Mouse (Mus musculus) MEL (cell line): ENCODE results near the gene Ubfd1.

Experiments used
- CTCF ChIP-seq, 3 experiments: IDR thresholded peaks in 2 of 3; conservative IDR thresholded peaks in 1 of 3; 2 replicates each; pipeline ENCODE4 v1.5.1; 2011 to 2012; ENCODE audit warnings: low read length in 3 of 3, low read depth in 2 of 3, mild to moderate bottlenecking in 2 of 3, improper control_type of control experiment in 1 of 3, inconsistent platforms in 1 of 3, mixed read lengths in 1 of 3, moderate library complexity in 1 of 3; ENCODE audit not compliant: control insufficient read depth in 1 of 3, insufficient read depth in 1 of 3, poor library complexity in 1 of 3, severe bottlenecking in 1 of 3
- E2F4 ChIP-seq: IDR thresholded peaks from 2 replicates; pipeline ENCODE4 v1.6.1; 2011; ENCODE audit warnings: low read depth, low read length, improper control_type of control experiment, borderline replicate concordance
- ELF1 ChIP-seq: IDR thresholded peaks from 2 replicates; pipeline ENCODE4 v1.6.1; 2014; ENCODE audit warnings: low read depth, mild to moderate bottlenecking, inconsistent platforms, low read length, improper control_type of control experiment, moderate library complexity
- EP300 ChIP-seq, 2 experiments: IDR thresholded peaks; 2 replicates each; pipeline ENCODE4 v1.6.1; 2011; ENCODE audit warnings: improper control_type of control experiment in 2 of 2, low read length in 2 of 2, low read depth in 1 of 2, mild to moderate bottlenecking in 1 of 2
- GATA1 ChIP-seq: IDR thresholded peaks from 2 replicates; pipeline ENCODE4 v1.6.1; 2011; ENCODE audit warnings: low read depth, low read length, improper control_type of control experiment
- HCFC1 ChIP-seq: IDR thresholded peaks from 2 replicates; pipeline ENCODE4 v1.6.1; 2012; ENCODE audit warnings: low read depth, mild to moderate bottlenecking, inconsistent platforms, low read length, improper control_type of control experiment, moderate library complexity
- JUND ChIP-seq: IDR thresholded peaks from 2 replicates; pipeline ENCODE4 v1.6.1; 2011; ENCODE audit warnings: low read depth, mild to moderate bottlenecking, improper control_type of control experiment, low read length
- MAX ChIP-seq: IDR thresholded peaks from 2 replicates; pipeline ENCODE4 v1.6.1; 2011; ENCODE audit warnings: low read length, improper control_type of control experiment
- MYB ChIP-seq: IDR thresholded peaks from 2 replicates; pipeline ENCODE4 v1.6.1; 2011; ENCODE audit warnings: mild to moderate bottlenecking, low read depth, low read length, improper control_type of control experiment
- NELFE ChIP-seq: IDR thresholded peaks from 2 replicates; pipeline ENCODE4 v1.6.1; 2011; ENCODE audit warnings: low read depth, low read length, improper control_type of control experiment
- TAL1 ChIP-seq: IDR thresholded peaks from 2 replicates; pipeline ENCODE4 v1.6.1; 2012; ENCODE audit warnings: mild to moderate bottlenecking, inconsistent platforms, low read length, moderate library complexity, mixed read lengths
- USF2 ChIP-seq, 2 experiments: IDR thresholded peaks; 2 replicates each; pipeline ENCODE4 v1.6.1; 2011 to 2012; ENCODE audit warnings: improper control_type of control experiment in 2 of 2, low read length in 2 of 2, borderline replicate concordance in 1 of 2, inconsistent platforms in 1 of 2, low read depth in 1 of 2, mild to moderate bottlenecking in 1 of 2; ENCODE audit not compliant: insufficient read depth in 1 of 2
- ZKSCAN1 ChIP-seq: IDR thresholded peaks from 2 replicates; pipeline ENCODE4 v1.6.1; 2012; ENCODE audit warnings: low read depth, mild to moderate bottlenecking, inconsistent platforms, low read length, improper control_type of control experiment, moderate library complexity
- ZMIZ1 ChIP-seq: IDR thresholded peaks from 2 replicates; pipeline ENCODE4 v1.6.1; 2012; ENCODE audit warnings: low read depth, mild to moderate bottlenecking, inconsistent platforms, low read length, improper control_type of control experiment, moderate library complexity

DNA sequence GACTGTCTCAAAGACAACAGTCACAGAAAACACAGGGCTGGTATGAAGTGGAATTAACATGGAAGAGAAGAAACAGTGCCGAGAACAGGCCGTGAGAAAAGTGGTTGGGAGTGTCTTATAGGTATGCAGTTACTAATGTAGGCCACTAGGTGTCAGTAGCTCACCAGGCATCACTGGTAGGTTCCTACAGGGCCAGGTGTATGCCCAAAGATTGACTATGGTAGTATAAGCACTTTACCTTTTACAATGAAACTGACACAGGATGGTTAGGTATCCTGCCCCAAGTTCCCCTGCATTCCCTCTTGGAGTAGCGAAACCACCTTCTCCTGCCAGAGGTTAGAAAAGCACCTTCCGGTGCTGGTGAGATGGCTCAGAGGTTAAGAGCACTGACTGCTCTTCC lies 32.2 kb downstream of the Ubfd1 start:
- TF ChIP-seq ZMIZ1: no peak
- TF ChIP-seq CTCF (IDR thresholded peaks at IDR 0.05 in 2 of 3, conservative IDR thresholded peaks at IDR 0.05 in 1 of 3; ENCODE audit: control insufficient read depth in 1 of 3, insufficient read depth in 1 of 3, low read depth in 2 of 3, low read length in 3 of 3, poor library complexity in 1 of 3, severe bottlenecking in 1 of 3): peak; percentile 62 to 98 (median 83)
- no peak for TF ChIP-seq EP300 (IDR thresholded peaks at IDR 0.05; ENCODE audit: low read depth in 1 of 2, low read length in 2 of 2)
- TF ChIP-seq NELFE: no peak
- no peak for TF ChIP-seq TAL1
- TF ChIP-seq E2F4: no peak
- no peak for TF ChIP-seq USF2 (IDR thresholded peaks at IDR 0.05; ENCODE audit: borderline replicate concordance in 1 of 2, insufficient read depth in 1 of 2, low read depth in 1 of 2, low read length in 2 of 2)
- TF ChIP-seq GATA1: no peak
- no peak for TF ChIP-seq ZKSCAN1
- TF ChIP-seq MAX: no peak
- TF ChIP-seq HCFC1: 0 out of 2 replicates have a peak, but pooled peaks have one; percentile 15
- TF ChIP-seq MYB: no peak
- TF ChIP-seq ELF1: 0 out of 2 replicates have a peak, but pooled peaks have one; percentile 13
- no peak for TF ChIP-seq JUND
